13 mouse cellular contexts compared by ENCODE assay signal in the genomic region with DNA sequence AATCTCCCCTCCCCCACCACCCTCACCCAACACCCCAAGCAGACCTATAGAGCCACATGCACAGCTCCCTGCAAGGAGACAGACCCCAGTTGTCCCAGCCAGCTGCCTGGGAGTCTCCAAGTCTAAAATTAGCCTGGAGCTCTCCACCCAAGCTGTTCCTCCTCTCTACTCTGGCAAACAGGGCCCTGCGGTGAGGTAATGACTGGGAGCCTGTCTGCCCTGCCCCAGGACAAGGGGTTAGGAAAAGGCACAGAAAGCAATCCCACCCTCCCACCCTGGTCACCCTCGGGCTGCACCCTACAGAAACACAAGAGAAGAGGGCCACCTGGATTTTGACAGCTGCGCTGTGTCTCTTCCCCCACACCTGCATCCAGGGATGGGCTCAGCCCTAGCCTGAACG. TPM values are rescaled to one million over a fixed set of nuclear protein-coding genes. Genes with fewer than 3 reads are reported as not detected.
DNase-seq lines count a peak whose midpoint lies in the region; ATAC-seq and TF ChIP-seq lines count a peak whose summit lies in the region.
"Had no signal": no experiment of that assay in that cellular context is flagged by ENCODE, and none has a peak within 500 bp of the region (broad histone marks: within the 10 kb centered on the region; RNA-seq: fewer than 3 reads in every experiment).

No protein-coding gene starts in this region.

- peak overlapping the region; percentile 48 for H3K9ac ChIP-seq in heart, embryonic 14.5 days (ENCODE audit: low read length)

- no peaks in the 10 kb centered on the region for H3K9me3 ChIP-seq in heart, embryonic 14.5 days (ENCODE audit: control insufficient read depth, low read length)

- peak; percentile 82 for ATAC-seq in heart, embryonic 14.5 days (ENCODE audit: insufficient number of reproducible peaks, insufficient read depth, low FRiP score, low read depth)
- no peak for ATAC-seq in megakaryocyte-erythroid progenitor cell, adult 5-6 weeks (replicated peaks; ENCODE audit: low FRiP score, low TSS enrichment, poor library complexity, severe bottlenecking)
- ATAC-seq: forebrain, embryonic 14.5 days had no signal

- peak overlapping the region; percentile 36 for H3K4me2 ChIP-seq in heart, embryonic 14.5 days (ENCODE audit: low read length)

- TF ChIP-seq CTCF in lung, adult 2 months (IDR thresholded peaks at IDR 0.05; ENCODE audit: insufficient read depth, low read length): no peak

- 44% methylated on average over 4 of the region's 4 CpGs for WGBS in lung, adult 2 months
- WGBS in heart, embryonic 14.5 days: 15% methylated on average over 4 of the region's 4 CpGs

- H3K36me3 ChIP-seq in heart, embryonic 14.5 days (ENCODE audit: control insufficient read depth, insufficient read depth, low read length): no peaks in the 10 kb centered on the region

- TF ChIP-seq POLR2A in lung, adult 2 months (IDR thresholded peaks at IDR 0.05; ENCODE audit: borderline replicate concordance, extremely low read depth, low read depth, low read length): no peak

- H3K27me3 ChIP-seq in heart, embryonic 14.5 days (ENCODE audit: control insufficient read depth, insufficient read depth, low read length): no peaks in the 10 kb centered on the region

- no peaks in the 10 kb centered on the region for H3K4me1 ChIP-seq in lung, adult 2 months (ENCODE audit: control insufficient read depth, insufficient read depth, low read length)
- peaks cover 28 to 38% of the 10 kb centered on the region in 2 experiments for H3K4me1 ChIP-seq in heart, embryonic 14.5 days (ENCODE audit: control insufficient read depth in 2 of 2, insufficient read depth in 2 of 2, low read length in 2 of 2)

- peak; percentile 7 for DNase-seq in lung, postnatal 36 days
- DNase-seq in lung, adult 2 months: no peak
- DNase-seq in gastrocnemius, adult 8-10 months (ENCODE audit: low spot score in 2 of 2): peak; percentile 12 to 28
- peak; percentile 58 for DNase-seq in skeletal muscle tissue, adult 2 months (ENCODE audit: low read depth, low spot score)
- DNase-seq in thymus, adult 18-20 months: no peak
- DNase-seq in cerebellum, postnatal 14 days: no peak
- DNase-seq: cerebellum, adult 9-11 months had no signal

- H3K4me3 ChIP-seq in lung, adult 2 months (replicated peaks; ENCODE audit: extremely low read depth, low read depth, low read length): no peak overlapping the region
- H3K4me3 ChIP-seq in heart, embryonic 14.5 days (ENCODE audit: control insufficient read depth in 1 of 2, insufficient read depth in 1 of 2, low read depth in 1 of 2, low read length in 2 of 2): no peak overlapping the region

- H3K27ac ChIP-seq in heart, embryonic 14.5 days (replicated peaks in 1 of 2; ENCODE audit: control insufficient read depth in 1 of 2, insufficient read depth in 1 of 2, low read depth in 2 of 2, low read length in 2 of 2): peak overlapping the region; percentile 72 to 88
- H3K27ac ChIP-seq: macrophage had no signal

RNA-seq across cellular contexts. Expression of gene D330020A13Rik, which starts 19.3 kb away (rescaled TPM):
- polyA plus RNA-seq in lung, adult 2 months (2012; rRNA removed): not detected in 2 replicates
- total RNA-seq in gastrocnemius, adult 8-10 months (2022): not detected
- polyA plus RNA-seq in heart, embryonic 14.5 days (2014; fragmentation: Nextera tagmentation; extraction: Ambion mirVana): 0.30 and 0.35 TPM in 2 replicates
- total RNA-seq in megakaryocyte-erythroid progenitor cell, adult 5-6 weeks (2014; fragmentation: Nextera tagmentation): not detected in 2 replicates
- total RNA-seq in megakaryocyte-erythroid progenitor cell, adult 5-6 weeks (2017): not detected in 2 replicates
- total RNA-seq: left cerebral cortex, adult 8-10 months had no signal
- polyA plus RNA-seq: forebrain, embryonic 14.5 days; macrophage; neural tube, embryonic 11.5 days had no signal

RNA-seq across cellular contexts. Expression of gene B4galnt3, which starts 19.5 kb away (rescaled TPM):
- polyA plus RNA-seq in lung, adult 2 months (2012; rRNA removed): 0.19 and 0.39 TPM in 2 replicates
- 1 to 10 TPM in 1 of 4 experiments, under 1 TPM in 3; 0.89 to 1.3 (median 0.95) TPM for total RNA-seq in gastrocnemius, adult 8-10 months (2022)
- polyA plus RNA-seq in heart, embryonic 14.5 days (2014; fragmentation: Nextera tagmentation; extraction: Ambion mirVana): 0.19 and 0.26 TPM in 2 replicates
- total RNA-seq in megakaryocyte-erythroid progenitor cell, adult 5-6 weeks (2014; fragmentation: Nextera tagmentation): 0.15 TPM in 1 of 2 replicates, not detected in the other
- total RNA-seq in megakaryocyte-erythroid progenitor cell, adult 5-6 weeks (2017): 0.57 TPM in 1 of 2 replicates, not detected in the other
- polyA plus RNA-seq: forebrain, embryonic 14.5 days; macrophage had no signal

Comparison
In these comparisons a context has a peak if more than half of its experiments do, and no peak if none do; other contexts are left out.
1. DNase-seq: peak in lung, postnatal 36 days (single experiment), gastrocnemius, adult 8-10 months (2 of 2) and skeletal muscle tissue, adult 2 months (single experiment); none in lung, adult 2 months (single experiment), thymus, adult 18-20 months (0 of 2) and cerebellum, postnatal 14 days (0 of 2).